Mouse (Mus musculus) cerebellum, adult 11-12 months (tissue): Measurements from ENCODE around the gene Ddx54.

Source experiments
- DNase-seq: peaks from one replicate; pipeline ENCODE4 v3.0.0; 2022

Gene Ddx54

DNA sequence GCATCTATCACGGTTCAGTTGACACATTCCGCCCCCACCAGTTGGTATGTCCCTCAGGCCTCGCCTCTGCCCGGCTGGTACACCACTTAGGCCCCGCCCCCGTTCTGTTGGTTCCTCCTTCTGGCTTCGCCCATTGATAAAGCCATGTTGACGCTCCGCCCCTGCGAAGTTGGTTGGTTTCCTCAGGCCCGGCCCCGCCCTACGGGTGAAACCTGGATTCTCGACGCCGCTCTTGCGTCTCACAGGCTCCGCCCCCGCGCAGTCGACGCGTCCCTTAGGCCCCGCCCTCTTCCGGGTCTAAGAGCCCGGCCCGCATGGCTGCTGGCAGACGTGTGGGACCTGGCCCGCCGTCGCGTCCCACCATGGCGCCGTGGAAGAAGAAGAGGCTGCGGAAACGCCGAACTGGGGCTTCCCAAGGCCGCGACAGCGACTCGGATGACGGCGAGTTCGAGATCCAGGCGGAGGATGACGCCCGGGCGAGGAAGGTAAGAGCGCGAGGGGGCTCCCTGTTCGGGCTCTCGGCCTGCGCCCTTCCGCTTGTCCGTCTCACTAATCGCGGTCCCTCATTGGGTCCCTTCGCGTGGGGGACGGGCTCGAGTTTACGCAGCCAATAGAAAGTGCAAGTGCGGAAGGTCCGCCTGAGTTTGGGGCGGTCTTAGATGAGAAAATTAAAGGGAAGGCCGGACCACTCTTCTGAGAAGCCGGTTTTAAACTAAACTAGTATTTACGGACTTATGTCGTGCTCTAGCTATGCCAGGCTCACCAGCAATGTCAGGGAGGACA, 474 bp downstream of the Ddx54 start:
- peak; percentile 100 for DNase-seq

DNA sequence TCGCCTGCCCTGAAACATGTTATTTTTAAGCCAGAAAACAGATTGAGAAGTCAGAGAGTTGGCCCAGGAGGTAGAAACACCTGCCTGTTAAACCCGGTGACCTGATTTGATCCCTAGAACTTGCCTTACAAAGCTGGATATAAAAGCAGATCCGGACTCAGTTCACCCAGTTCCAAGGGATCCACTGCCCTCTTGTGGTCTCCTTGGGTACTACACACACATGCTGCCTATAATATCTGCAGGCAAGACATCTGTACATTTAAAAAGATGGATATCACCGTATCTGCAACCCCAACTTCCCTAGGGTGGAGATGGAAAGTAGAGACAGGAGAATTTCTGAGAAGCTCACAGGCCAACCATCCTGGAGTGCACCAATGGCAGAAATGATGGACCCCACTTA, 3.4 kb downstream of the Ddx54 start:
- DNase-seq, result peak; percentile 47

DNA sequence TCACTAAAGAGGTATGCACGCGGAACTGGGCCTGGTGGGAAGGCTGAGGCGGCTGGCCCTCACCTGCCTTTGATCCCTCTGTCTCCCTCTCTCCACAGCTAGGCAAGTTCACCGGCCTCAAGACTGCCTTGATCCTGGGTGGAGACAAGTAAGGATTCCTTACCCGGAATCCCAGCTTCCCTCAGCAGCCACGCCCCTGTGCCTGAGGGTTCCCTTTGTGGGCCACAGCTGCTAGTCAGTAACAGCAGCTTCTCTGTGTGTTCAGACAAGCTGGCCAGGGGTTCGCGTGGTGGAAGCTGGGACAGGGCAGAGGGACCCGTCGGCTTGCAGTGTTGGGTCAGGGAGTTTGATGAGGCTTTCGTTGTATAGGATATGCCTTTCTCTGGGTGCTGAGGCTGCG, 6.2 kb downstream of the Ddx54 start:
- no peak for DNase-seq

DNA sequence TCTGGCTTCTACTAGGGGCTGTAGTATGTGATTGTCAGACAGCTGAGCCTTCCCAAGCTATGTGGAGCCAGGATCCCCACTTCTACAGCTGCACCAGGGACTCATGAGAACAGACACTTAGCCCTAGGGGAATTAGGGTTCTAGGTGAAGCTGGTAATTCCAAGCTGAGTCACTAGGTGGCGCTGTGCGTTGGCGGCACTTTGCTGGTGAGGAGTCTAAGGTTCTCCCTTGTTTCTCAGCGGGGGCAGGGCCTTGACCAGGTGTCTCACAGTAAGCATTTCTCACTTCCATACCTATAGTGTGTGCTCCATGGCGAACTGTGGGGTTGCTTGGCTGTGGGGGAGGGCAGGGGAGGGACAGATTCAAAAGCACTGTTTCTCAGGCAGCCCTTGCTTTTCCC, 6.7 kb downstream of the Ddx54 start:
- DNase-seq, result peak; percentile 62

DNA sequence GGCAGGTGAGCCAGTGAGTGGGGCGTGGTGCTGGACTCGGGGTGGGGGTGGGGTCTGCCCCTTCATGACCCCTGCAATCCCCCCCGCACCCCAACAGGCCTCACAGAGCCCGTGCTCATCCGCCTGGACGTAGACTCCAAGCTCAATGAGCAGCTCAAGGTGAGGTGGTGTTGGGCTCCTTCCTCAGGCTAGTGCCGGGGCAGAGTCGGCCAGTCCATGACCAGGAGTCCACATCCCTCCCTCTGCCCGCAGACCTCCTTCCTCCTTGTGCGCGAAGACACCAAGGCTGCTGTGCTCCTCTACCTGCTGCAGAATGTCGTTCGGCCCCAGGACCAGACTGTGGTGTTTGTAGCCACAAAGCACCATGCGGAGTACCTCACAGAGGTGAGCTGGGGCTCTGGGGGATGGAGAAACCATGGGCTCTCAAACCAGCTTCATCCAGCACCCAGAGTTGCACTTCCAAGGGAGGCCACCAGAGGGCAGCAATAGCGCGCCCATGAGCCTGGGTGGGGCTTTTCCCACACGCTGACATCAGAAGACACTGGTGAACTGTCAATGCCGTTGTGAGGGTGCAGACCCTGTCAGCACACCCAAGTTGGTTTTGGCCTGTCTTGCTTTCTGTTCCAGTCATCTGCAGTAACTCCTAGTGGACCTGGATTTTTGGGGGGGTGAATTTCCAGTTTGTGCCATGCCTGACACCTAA, 8.0 kb downstream of the Ddx54 start:
- peak; percentile 73 for DNase-seq

DNA sequence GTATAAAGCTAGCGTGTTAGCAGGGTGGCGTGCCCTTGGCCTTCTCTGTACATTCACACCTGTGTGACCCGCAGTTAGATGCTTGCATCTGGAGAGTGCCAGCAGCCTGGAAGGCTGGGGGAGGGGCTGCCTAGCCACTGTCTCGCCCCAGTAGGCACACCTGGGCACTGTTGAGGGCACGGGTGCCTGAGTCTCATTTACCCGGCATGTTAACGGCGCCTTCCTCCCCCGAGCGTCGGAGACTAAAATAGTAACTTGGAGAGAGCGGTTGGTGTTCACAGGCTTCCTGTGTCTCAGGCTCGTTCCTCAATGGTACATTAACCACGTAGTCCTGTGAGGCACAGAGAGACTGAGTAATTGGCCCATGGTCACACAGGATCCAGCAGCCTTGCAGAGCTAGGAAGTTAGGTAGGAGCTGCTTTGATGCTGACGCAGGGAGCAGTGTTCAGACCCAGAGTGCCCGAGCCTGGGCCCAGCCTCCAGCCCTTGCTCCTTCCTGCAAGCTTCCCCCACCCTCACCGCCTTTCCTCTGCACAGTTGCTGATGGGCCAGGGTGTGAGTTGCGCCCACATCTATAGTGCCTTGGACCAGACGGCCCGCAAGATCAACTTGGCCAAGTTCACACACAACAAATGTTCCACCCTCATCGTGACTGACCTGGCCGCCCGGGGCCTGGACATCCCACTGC, 8.7 kb downstream of the Ddx54 start:
- DNase-seq, result peak; percentile 44

DNA sequence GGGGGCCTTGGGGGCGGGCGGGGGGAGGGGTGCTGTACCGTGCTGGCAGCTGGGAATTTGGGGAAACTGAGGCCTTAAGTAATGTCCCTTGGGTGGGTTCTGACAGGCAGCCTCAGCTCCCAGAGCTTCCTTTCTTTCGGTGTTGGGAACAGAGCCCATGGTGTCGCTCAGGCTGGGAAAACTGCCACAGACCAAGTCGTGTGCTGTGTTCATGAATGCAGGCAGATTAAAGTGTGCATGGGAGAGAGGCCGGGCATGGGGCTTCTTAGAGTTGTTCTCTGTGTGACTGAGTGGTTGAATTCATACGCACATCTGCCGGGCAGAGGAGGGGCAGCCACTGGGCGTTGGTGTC, 9.3 kb downstream of the Ddx54 start:
- no peak for DNase-seq

DNA sequence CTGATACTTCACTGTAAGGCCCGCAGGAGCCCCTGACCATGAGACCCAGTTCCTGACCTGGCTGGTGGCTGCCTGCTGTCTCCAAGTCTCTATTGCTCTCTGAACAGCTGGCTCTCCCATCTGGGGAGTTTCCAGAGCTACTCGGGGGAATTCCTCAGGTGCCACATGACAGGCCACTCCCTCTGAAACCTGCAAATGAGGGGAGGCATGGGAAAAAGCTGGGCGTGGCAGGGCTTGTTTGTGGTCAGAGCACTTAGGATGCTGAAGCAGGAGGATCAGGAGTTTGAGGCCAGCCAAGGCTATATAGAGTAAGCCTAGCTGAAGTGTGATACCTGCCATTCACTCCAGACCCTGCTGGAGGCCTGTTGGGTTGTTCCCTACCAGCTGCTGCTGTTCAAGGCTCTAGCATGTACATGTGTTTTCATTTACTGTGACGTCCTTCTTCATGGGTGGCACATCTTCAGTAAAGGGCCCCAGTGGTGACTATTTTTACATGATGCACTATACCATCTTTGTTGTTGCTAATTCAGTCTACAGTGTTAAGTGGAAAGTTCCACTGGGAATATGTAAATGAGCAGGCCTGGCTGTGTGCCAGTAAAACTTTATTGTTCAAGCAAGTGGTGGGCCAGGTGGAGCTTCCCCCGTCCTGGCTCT, 9.8 kb downstream of the Ddx54 start:
- no peak for DNase-seq

DNA sequence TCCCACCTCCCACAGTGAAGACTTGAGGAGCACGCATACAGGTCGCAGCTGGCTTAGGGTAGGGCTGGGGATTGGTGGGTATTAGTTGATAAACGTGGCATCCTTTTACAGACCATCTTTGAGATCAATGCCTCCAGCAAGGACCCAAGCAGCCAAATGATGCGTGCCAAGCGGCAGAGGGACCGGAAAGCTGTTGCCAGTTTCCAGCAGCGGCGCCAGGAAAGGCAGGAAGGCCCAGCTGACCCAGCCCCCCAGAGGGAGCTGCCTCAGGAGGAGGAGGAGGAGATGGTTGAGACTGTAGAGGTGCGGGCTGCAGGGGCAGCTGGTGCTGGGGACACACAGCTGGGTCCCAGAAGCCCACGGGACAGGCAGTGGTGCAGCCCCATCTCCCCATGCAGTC, 11.9 kb downstream of the Ddx54 start:
- no peak for DNase-seq

DNA sequence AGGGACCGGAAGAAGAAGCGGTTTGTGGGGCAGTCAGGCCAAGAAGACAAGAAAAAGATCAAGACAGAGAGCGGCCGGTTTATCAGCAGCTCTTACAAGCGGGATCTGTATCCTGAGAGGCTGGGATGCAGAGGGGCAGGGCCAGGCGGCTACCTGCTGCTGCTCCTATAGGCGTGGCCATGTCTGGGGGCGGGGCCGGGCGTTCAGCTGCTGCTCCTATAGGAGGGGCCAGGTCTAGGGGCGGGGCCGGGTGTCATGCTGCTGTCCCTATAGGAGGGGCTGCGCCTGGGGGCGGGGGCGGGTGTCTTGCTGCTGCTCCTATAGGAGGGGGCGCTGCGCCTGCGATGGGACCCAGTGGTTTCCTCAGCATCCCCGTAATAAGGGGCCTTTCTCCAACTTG, 13.9 kb downstream of the Ddx54 start:
- DNase-seq, result no peak

DNA sequence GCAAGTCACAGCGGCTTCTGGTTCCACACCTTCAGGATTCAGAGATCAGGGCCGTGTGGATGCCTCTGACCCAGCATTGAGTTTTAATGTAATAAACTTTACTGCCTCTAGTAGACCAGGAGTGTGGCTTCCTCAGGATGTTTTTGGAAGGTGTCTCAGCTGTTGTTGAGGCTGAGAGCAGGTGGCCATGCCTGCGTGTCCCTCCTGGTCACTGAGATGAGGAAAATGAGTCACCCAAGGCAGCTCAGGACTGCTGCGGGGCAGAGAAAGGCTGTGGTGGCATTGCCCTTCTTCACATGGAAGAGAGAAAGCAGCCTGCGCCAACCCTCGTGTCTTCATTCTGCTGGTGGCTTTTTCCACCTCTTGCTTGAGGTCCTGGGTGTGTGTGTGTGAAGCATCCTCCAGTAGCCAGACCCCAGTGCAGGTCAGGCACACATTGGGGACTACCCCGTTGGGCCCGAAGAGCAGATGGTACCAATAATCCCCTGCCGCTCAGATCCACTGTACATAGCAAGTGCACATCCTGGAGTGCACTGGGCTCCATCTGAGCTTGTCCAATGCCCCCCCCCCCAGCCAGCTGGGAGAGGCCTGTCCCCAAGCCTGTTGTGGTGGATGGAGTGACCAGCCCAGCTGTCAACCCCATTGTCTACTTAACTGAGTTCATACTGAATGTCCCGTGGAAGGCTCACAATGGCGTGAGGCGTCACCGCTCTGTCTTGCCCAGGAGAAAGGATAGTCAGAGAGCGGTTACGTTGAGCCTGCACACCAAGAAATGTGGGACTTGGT, 15.2 kb downstream of the Ddx54 start:
- no peak for DNase-seq

DNA sequence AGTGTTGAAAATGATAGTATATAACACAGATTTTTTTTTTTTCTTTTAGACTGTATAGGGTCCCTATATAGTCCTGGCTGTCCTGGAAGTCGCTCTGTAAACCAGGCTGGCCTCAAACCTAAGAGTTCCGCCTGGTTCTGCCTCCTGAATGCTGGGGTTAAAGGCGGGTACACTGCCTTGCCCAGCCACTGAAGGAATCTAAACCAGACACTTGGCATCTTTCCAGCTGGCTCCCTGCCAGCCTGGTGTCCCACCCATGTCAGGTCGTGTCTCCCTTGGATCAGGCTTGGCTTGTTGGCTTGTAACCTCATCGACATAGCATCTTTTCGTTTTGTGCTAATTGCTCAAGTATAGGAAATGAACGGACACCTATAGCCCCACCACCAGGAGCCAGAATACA, 16.1 kb downstream of the Ddx54 start:
- no peak for DNase-seq

DNA sequence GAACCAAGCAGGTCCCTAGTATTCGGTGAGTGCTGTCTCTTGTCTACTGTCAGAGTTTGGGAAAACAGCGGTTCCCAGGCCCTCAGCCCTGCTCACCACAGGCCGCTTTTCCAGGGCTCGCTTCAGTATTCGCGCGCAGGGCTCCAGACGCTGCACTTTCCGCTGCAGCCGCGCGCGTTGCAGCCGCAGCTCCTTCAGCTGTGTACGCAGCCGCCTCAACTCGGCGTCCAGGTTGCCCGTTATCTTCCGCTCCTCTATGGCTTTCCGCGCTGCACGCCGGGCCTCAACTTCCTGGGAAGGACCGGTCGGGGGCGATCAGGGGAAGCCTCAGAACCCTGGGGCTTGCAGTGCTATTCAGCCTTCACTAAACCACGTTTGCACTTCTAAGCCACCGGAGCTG, 18.6 kb downstream of the Ddx54 start:
- no peak for DNase-seq

DNA sequence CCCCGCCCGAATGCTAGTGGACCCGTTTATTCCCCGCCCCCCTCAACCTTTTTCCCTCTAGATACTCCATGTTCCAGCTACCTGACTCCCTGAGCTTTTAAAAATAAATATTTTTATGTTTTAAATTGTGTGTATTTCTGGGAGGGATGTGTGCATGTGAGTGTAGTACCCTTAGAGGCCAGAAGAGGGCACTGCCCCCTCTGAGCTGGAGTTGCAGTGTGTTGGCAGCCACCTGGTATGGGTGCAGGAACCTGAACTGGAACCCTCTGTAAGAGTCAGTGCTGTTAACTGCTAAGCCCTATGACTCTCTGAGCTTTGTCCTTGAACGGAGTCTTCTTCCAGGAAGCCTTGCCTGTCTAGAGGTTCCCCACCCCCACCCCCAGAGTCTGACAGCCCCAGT, 19.4 kb downstream of the Ddx54 start:
- no peak for DNase-seq

DNA sequence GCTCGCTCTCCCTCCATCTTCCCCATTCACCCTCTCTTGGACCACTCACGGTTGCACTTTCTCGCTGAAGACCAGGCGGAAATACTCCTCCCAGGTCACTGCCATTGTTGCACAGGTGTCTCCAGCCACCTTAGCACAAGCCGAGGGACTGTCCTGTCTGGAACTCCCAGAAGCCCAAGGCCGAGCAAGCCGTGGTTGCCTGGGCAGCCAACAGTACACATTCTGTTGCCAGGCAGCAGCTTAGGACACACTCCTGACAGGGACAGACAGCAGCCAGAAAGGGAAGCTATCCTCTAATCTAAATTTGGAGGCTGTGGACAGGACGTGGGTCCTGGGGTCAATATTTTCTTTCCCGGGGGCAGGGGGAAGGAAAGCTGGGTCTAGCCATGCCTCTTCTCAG, 21.6 kb downstream of the Ddx54 start, which contains the start of gene Cfap73:
TSS of gene Cfap73 (minus strand) at position 105 of the 400 bp plus-strand sequence.
- no peak for DNase-seq

DNA sequence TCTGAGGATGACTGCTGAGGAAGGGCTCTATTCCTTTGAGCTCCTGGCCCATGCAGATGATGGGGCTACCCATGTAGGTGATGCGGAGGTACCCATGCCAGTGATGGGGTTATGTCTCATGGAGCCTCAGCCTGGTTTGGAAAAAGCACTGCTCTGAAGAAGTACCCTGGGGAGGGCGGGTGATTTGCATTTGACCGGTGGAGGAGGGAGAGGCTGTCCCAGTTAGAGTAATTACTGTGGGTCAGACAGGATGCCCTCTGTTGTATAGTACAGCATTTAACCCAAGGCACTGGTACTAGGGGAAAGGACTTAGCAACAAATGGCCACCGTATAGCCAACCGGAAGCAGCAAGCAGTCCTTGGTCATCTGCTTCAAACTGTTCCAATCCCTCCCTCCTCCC, 22.3 kb downstream of the Ddx54 start:
- no peak for DNase-seq

DNA sequence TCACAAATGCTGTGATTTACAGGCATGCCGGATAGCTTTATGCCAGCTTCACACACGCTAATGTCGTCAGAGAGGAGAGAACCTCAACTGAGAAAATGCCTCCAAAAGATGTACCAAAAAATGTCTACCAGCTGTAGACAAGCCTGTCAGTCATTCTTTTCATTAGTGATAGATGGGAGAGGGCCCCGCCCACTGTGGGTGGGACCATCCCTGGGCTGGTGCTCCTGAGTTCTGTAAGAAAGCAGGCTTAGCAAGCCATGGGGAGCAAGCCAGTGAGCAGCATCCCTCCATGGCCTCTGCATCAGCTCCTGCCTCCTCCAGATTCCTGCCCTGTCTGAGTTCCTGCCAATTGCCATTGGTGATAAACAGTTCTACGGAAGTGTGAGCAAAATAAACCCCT, 23.1 kb downstream of the Ddx54 start:
- DNase-seq, result no peak

DNA sequence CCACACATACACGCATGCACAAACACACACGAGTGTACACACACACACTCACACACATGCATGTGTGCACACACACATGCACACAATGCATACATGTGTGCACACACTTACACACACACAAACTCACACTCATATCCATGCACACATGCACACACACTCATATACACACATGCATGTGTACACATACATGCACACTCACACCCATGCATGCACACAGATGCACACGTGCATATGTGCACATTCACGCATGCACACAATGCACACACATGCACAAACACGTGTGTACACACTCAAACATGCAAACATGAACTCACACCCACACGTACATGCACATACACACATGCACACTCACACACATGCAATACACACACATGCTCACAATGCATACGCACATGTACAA, 27.6 kb downstream of the Ddx54 start:
- DNase-seq, result no peak

DNA sequence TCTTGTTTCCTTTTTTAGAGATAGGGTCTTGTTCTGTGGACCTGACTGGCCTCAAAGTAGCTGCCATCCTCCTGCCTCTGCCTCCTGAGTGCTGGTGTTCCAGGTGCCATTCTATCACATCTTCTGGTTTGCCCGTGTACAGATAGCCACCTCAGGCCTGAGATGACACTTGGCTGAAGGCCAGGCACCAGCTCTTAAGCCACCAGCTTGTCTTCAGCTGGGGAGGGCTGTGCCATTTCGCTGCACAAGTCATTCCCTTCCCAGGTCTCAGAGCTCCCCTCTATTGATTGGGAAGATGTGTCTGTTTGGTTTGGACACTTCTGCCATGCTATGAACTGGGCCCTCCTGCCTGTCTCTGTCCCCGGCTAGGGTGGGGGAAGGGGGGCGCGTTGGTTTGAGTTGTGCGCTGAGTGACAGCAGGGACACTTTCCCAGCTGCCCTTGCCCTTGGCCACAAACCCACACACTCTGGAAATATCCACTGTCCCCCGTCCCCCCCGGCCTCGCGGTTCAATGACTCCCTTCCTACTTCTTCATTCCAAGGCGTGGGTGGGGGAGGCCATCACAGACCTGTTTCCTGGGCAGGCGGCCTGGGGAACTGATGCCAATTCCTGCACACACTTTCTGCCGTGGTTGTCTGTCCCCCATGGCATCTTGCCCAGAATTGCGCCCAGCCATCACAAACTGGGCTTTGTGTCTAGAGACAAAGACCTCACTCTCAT, 31.0 kb downstream of the Ddx54 start:
- DNase-seq, result peak; percentile 77

DNA sequence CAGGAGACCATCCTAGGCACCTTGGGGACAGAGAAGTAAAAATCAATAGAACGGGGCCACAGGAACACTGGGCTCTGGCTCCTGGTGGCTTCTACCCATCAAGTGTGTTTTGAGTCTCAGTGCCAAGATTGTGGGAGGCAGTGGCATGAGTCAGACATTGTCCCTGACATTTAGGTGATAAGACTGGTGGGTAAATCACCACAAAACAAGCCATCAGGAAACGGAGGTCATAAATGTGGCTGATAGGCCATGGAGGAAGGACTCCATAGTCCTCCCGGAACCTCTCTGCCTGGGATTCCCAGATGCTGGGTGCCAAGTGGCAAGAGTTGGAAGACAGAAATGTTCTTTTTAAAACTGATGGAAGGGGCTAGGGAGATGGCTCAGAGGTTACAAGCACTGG, 31.7 kb downstream of the Ddx54 start:
- no peak for DNase-seq

DNA sequence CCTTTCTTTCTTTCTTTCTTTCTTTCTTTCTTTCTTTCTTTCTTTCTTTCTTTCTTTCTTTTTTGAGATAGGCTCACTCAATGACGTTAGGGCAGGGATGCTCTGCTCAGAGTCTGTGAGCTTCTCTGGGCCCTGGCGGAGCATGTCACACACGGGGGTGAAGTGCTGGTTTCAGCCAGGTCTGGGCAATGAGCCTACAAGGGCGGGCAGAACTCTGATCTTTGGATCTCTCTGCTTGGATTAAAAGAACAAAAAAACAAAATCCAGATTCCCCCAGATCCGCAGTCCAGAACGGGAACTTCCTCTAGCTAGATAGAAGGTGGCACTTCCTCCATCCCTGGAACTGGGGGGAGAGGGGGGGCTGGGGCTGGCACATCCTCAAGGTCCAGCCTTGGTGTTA, 33.3 kb downstream of the Ddx54 start:
- DNase-seq, result no peak

DNA sequence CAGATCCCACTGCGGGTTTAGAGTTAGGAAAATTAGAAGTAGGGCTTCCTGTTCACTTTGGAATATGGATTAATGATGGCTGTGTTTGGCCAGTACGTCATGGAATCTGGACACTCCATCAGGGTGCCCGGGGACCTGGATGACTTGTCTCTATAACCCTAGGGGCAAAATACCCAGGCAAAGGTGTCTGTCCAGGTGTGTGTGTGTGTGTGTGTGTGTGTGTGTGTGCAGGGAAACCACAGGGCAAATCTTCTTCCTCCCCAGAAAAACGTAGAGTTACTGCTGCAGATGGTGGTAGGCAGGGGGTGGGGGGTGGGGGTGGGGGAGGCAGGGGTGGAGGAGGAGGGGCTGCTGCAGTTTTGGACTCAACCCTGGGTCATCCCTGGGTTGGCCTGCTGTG, 34.8 kb downstream of the Ddx54 start:
- no peak for DNase-seq
